Mouse (Mus musculus): ENCODE results near the gene Nup107.

DNA sequence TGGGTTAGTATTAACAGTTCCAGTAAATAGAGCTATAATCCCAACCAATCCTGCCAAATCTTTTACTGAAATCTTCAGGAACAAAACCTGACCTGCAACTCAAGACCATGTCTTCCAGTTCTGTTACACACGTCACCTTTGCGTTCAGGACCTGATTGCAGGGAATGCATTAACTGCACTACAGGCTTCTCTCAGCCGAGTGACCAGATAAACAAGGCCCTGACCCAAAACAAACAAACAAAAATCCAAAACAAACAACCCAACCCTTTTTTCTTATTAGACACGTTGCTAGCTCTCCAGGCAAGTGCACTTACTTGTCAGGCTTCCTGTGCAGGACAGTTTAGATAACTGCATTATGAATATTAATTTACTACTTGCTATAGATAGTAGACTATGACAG lies 36.0 kb upstream of the Nup107 start:
- TF ChIP-seq CHD2 (IDR thresholded peaks at IDR 0.05; ENCODE audit: low read length) (no peak), POLR2A (IDR thresholded peaks at IDR 0.05; ENCODE audit: control insufficient read depth in 1 of 2, insufficient read depth in 1 of 2, low read depth in 1 of 2, low read length in 2 of 2, poor library complexity in 1 of 2) (no peak), POLR2AphosphoS2 (IDR thresholded peaks at IDR 0.05; ENCODE audit: low read length) (no peak), HCFC1 (IDR thresholded peaks at IDR 0.05; ENCODE audit: low read depth, low read length) (no peak), USF1 (IDR thresholded peaks at IDR 0.05; ENCODE audit: low read depth, low read length) (no peak)
